Mouse (Mus musculus) layer of hippocampus, adult 11-12 months (tissue): ENCODE data around the gene Nr0b1.

Source experiments
- DNase-seq: peaks from one replicate; pipeline ENCODE4 v3.0.0; 2022; ENCODE audit warnings: low spot score

The Nr0b1 gene

GRCm38 (mm10) chrX:86191614-86192419, at the start of gene Nr0b1:
Nr0b1 (plus strand) TSS chrX:86191764.
- no peak for DNase-seq

- no peak for DNase-seq
These were observed 4.3 kb upstream of the Nr0b1 start for GRCm38 (mm10) chrX:86187250-86187649.

- no peak for DNase-seq
These were observed 943 bp downstream of the Nr0b1 start for GRCm38 (mm10) chrX:86192420-86192994.

- DNase-seq, result no peak
These were observed 1.8 kb downstream of the Nr0b1 start for GRCm38 (mm10) chrX:86193386-86193785.

GRCm38 (mm10) chrX:86237246-86237645, 45.7 kb downstream of the Nr0b1 start:
- DNase-seq, result no peak
